ENCODE assay signal across 8 mouse cellular contexts in genomic region chr11:116130488-116131205, GRCm38 (mm10). TPM values are rescaled to one million over a fixed set of nuclear protein-coding genes. Genes with fewer than 3 reads are reported as not detected.
DNase-seq lines count a peak whose midpoint lies in the region; ATAC-seq and TF ChIP-seq lines count a peak whose summit lies in the region.

Trim65 (minus strand) TSS chr11:116131128.

- TF ChIP-seq CTCF in liver, embryonic 14.5 days (IDR thresholded peaks at IDR 0.05; ENCODE audit: low read depth), result peak; percentile 84

- peak; percentile 72 to 78 for DNase-seq in CD8-positive naive resting alpha-beta T cell, adult 2 months (ENCODE audit: low read depth in 2 of 2, low spot score in 2 of 2)
- DNase-seq in c-Kit-positive CD71-positive TER-119-negative erythroid progenitor cells, embryonic 14.5 days (ENCODE audit: low read depth), result peak; percentile 78
- DNase-seq in forebrain, embryonic 11.5 days (ENCODE audit: low spot score), result peak; percentile 93
- peak; percentile 95 for DNase-seq in kidney, postnatal 36 days
- peak; percentile 55 to 62 (median 56) for DNase-seq in liver, embryonic 14.5 days (ENCODE audit: low read depth in 3 of 3, low spot score in 3 of 3)
- DNase-seq in neural tube, embryonic 10.5 days (ENCODE audit: extremely low spot score, low spot score), result peak; percentile 86

- peak within 1 kb of the TSS; percentile 46 for H3K4me3 ChIP-seq in forebrain, embryonic 11.5 days (ENCODE audit: low read depth, low read length)
- H3K4me3 ChIP-seq in heart, embryonic 16.5 days (ENCODE audit: low read length), result peak within 1 kb of the TSS; percentile 67
- peak within 1 kb of the TSS; percentile 48 to 56 for H3K4me3 ChIP-seq in liver, embryonic 14.5 days (ENCODE audit: insufficient read depth in 1 of 2, low read depth in 2 of 2, low read length in 2 of 2)
- H3K4me3 ChIP-seq in stomach, embryonic 15.5 days (replicated peaks), result peak within 1 kb of the TSS; percentile 62

- peaks cover 4% of the 10 kb centered on the region; the same call in 1 of the 2 replicates for H3K36me3 ChIP-seq in forebrain, embryonic 11.5 days (ENCODE audit: control insufficient read depth, insufficient read depth, low read length)
- H3K36me3 ChIP-seq in heart, embryonic 16.5 days (ENCODE audit: control insufficient read depth, insufficient read depth), result peaks cover 18% of the 10 kb centered on the region
- H3K36me3 ChIP-seq in liver, embryonic 14.5 days (replicated peaks; ENCODE audit: control insufficient read depth, insufficient read depth, low read depth), result peaks cover 3% of the 10 kb centered on the region
- H3K36me3 ChIP-seq in stomach, embryonic 15.5 days, result peaks cover 25% of the 10 kb centered on the region

- H3K4me1 ChIP-seq in forebrain, embryonic 11.5 days (replicated peaks; ENCODE audit: control insufficient read depth, insufficient read depth, low read length), result peaks cover 3% of the 10 kb centered on the region; the same call in 1 of the 2 replicates
- H3K4me1 ChIP-seq in heart, embryonic 16.5 days (ENCODE audit: control insufficient read depth, insufficient read depth, low read length), result peaks cover 29% of the 10 kb centered on the region
- peaks cover 3 to 12% of the 10 kb centered on the region in 2 experiments; a peak in 3 of 4 replicates for H3K4me1 ChIP-seq in liver, embryonic 14.5 days (replicated peaks; ENCODE audit: control insufficient read depth in 2 of 2, insufficient read depth in 2 of 2, low read length in 1 of 2)
- peaks cover 33% of the 10 kb centered on the region for H3K4me1 ChIP-seq in stomach, embryonic 15.5 days

- no peaks in the 10 kb centered on the region for H3K9me3 ChIP-seq in forebrain, embryonic 11.5 days (ENCODE audit: control insufficient read depth, low read length)
- no peaks in the 10 kb centered on the region for H3K9me3 ChIP-seq in heart, embryonic 16.5 days (replicated peaks; ENCODE audit: control insufficient read depth, low read length)
- no peaks in the 10 kb centered on the region for H3K9me3 ChIP-seq in liver, embryonic 14.5 days (ENCODE audit: control insufficient read depth, low read length)
- H3K9me3 ChIP-seq in stomach, embryonic 15.5 days, result no peaks in the 10 kb centered on the region

- no peaks in the 10 kb centered on the region for H3K27me3 ChIP-seq in forebrain, embryonic 11.5 days (ENCODE audit: control insufficient read depth, insufficient read depth, low read length)
- no peaks in the 10 kb centered on the region for H3K27me3 ChIP-seq in heart, embryonic 16.5 days (ENCODE audit: control insufficient read depth, insufficient read depth, low read length)
- H3K27me3 ChIP-seq in liver, embryonic 14.5 days (ENCODE audit: control insufficient read depth, insufficient read depth, low read length), result no peaks in the 10 kb centered on the region
- no peaks in the 10 kb centered on the region for H3K27me3 ChIP-seq in stomach, embryonic 15.5 days (replicated peaks)

- WGBS in forebrain, embryonic 11.5 days, result 2% methylated on average over 69 of the region's 69 CpGs
- WGBS in heart, embryonic 16.5 days, result under 1% methylated on average over 69 of the region's 69 CpGs
- WGBS in liver, embryonic 14.5 days (ENCODE audit: insufficient replicate concordance), result under 1% methylated on average over 69 of the region's 69 CpGs
- under 1% methylated on average over 69 of the region's 69 CpGs for WGBS in stomach, embryonic 15.5 days

- TF ChIP-seq EP300 in liver, embryonic 14.5 days (IDR thresholded peaks at IDR 0.05; ENCODE audit: low read depth), result no peak; the same call in 1 of the 2 replicates

- ATAC-seq in forebrain, embryonic 11.5 days (replicated peaks; ENCODE audit: low FRiP score), result peak; percentile 80
- ATAC-seq in heart, embryonic 16.5 days (replicated peaks; ENCODE audit: extremely low read depth, insufficient read depth, low FRiP score), result peak; percentile 85
- ATAC-seq in liver, embryonic 14.5 days (ENCODE audit: insufficient read depth), result peak; percentile 79
- peak; percentile 81 for ATAC-seq in stomach, embryonic 15.5 days (ENCODE audit: insufficient read depth, low FRiP score, low read depth)

- H3K9ac ChIP-seq in forebrain, embryonic 11.5 days (ENCODE audit: low read length), result peak within 1 kb of the TSS; percentile 79
- H3K9ac ChIP-seq in heart, embryonic 16.5 days (ENCODE audit: low read length), result peak within 1 kb of the TSS; percentile 84
- H3K9ac ChIP-seq in liver, embryonic 14.5 days (replicated peaks), result peak within 1 kb of the TSS; percentile 10
- peak within 1 kb of the TSS; percentile 58 for H3K9ac ChIP-seq in stomach, embryonic 15.5 days

- H3K27ac ChIP-seq in forebrain, embryonic 11.5 days (ENCODE audit: low read depth, low read length), result peak within 1 kb of the TSS; percentile 62
- peak within 1 kb of the TSS; percentile 91 for H3K27ac ChIP-seq in heart, embryonic 16.5 days (ENCODE audit: low read length)
- no peak within 1 kb of the TSS for H3K27ac ChIP-seq in liver, embryonic 14.5 days
- H3K27ac ChIP-seq in stomach, embryonic 15.5 days, result peak within 1 kb of the TSS; percentile 96

- H3K4me2 ChIP-seq in forebrain, embryonic 11.5 days (ENCODE audit: low read depth, low read length, severe bottlenecking), result peak within 1 kb of the TSS; percentile 81
- H3K4me2 ChIP-seq in heart, embryonic 16.5 days (ENCODE audit: low read depth, low read length), result peak within 1 kb of the TSS; percentile 70
- H3K4me2 ChIP-seq in liver, embryonic 14.5 days (ENCODE audit: low read depth), result peak within 1 kb of the TSS; percentile 54
- H3K4me2 ChIP-seq in stomach, embryonic 15.5 days, result peak within 1 kb of the TSS; percentile 82

RNA-seq across cellular contexts. Expression of gene Trim65, which starts in this region (rescaled TPM):
- 1.8 and 1.9 TPM in 2 replicates for polyA plus RNA-seq in forebrain, embryonic 11.5 days (2014; fragmentation: Nextera tagmentation; extraction: Ambion mirVana)
- polyA plus RNA-seq in heart, embryonic 16.5 days (2015; fragmentation: Nextera tagmentation; extraction: Ambion mirVana), result 5.3 and 6.5 TPM in 2 replicates
- 1.4 and 1.5 TPM in 2 replicates for polyA plus RNA-seq in liver, embryonic 14.5 days (2012; rRNA removed)
- 0.83 and 0.97 TPM in 2 replicates for polyA plus RNA-seq in liver, embryonic 14.5 days (2014; fragmentation: Nextera tagmentation; extraction: Ambion mirVana)
- 5.7 and 6.5 TPM in 2 replicates for polyA plus RNA-seq in stomach, embryonic 15.5 days (2015; fragmentation: Nextera tagmentation; extraction: Ambion mirVana)

Comparison
In these comparisons a context has a peak if more than half of its experiments do, and no peak if none do; other contexts are left out.
1. H3K9ac ChIP-seq: peak in every context shown above with its lines; median percentile 84 in heart, embryonic 16.5 days; 79 in forebrain, embryonic 11.5 days; 58 in stomach, embryonic 15.5 days; 10 in liver, embryonic 14.5 days.